Mouse (Mus musculus): ENCODE results near the gene Suclg2. TPM values are rescaled to one million over a fixed set of nuclear protein-coding genes. Genes with fewer than 3 reads are reported as not detected.

The Suclg2 gene
- polyA plus RNA-seq, 1 experiment from 2014 or later, result 46.5 TPM

DNA sequence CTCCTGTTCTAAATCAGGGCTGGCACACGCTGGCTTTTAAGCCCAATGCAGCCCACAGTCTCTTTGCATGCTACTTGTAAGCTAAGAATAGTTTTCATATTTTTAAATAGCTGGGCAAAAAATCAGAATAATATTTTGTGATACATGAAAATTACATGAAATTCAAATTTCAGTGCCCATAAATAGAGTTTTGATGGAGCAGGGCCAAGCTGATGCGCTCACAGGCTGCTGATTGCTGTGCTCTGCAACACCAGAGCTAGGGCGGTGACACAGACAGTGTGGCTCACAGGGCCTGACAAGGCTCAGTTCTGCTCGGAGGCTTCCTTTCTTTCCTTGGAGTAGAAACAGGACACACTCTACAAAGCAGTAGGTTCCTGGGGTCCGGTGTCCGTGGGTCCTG lies 232.8 kb downstream of the Suclg2 start:
- no peak for ATAC-seq (ENCODE audit: insufficient number of reproducible peaks, low FRiP score, low TSS enrichment, low read depth)
- Histone ChIP-seq H3K9ac (no peak overlapping the region), H3K4me3 (no peak overlapping the region), H3K36me3 (no peaks in the 10 kb centered on the region), H3K4me1 (0 out of 2 replicates have a peak, but pooled peaks cover under 1% of the 10 kb centered on the region), H3K9me3 (no peaks in the 10 kb centered on the region), H3K27me3 (no peaks in the 10 kb centered on the region), H3K27ac (no peak overlapping the region), H3K4me2 (no peak overlapping the region)
- WGBS, result 88% methylated on average over 6 of the region's 6 CpGs

GRCm38 (mm10) chr6:95484183-95484818 lies 234.3 kb downstream of the Suclg2 start:
- Histone ChIP-seq H3K4me2 (no peak overlapping the region), H3K27me3 (no peaks in the 10 kb centered on the region), H3K36me3 (no peaks in the 10 kb centered on the region), H3K9me3 (no peaks in the 10 kb centered on the region), H3K27ac (no peak overlapping the region), H3K4me3 (no peak overlapping the region), H3K4me1 (no peaks in the 10 kb centered on the region), H3K9ac (no peak overlapping the region)
- 57% methylated on average over 7 of the region's 7 CpGs for WGBS
- no peak for ATAC-seq (ENCODE audit: insufficient number of reproducible peaks, low FRiP score, low TSS enrichment, low read depth)

DNA sequence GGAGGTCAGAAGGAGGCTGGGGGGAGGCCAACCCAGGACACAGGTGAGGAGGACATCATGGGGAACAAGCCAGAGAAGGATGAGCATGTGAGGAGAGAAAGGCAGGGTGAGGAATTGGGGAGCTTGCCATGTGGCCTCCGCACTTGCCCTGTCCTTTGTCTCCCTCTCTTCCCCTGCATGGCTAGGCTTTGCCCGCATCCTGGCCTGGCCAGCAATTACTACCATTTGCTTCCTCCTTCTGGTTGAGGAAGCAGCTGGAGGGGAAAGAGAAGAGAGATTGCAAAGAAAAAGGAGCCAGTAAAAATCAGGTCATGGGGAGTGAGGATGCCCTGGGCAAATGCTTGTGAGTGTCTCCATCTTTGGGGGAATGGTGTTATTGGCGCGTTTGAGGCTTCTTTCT lies 234.9 kb downstream of the Suclg2 start:
- H3K27ac ChIP-seq, result no peak overlapping the region
- WGBS, result 92% methylated on average over 4 of the region's 4 CpGs
- H3K36me3 ChIP-seq, result no peaks in the 10 kb centered on the region
- H3K4me3 ChIP-seq, result no peak overlapping the region
- H3K27me3 ChIP-seq, result no peaks in the 10 kb centered on the region
- no peaks in the 10 kb centered on the region for H3K9me3 ChIP-seq
- H3K4me1 ChIP-seq, result no peaks in the 10 kb centered on the region
- no peak overlapping the region for H3K4me2 ChIP-seq
- no peak for ATAC-seq (ENCODE audit: insufficient number of reproducible peaks, low FRiP score, low TSS enrichment, low read depth)
- no peak overlapping the region for H3K9ac ChIP-seq

- H3K36me3 ChIP-seq, result no peaks in the 10 kb centered on the region
- no peak overlapping the region for H3K4me3 ChIP-seq
- H3K27ac ChIP-seq, result no peak overlapping the region
- H3K4me1 ChIP-seq, result no peaks in the 10 kb centered on the region
- no peak overlapping the region for H3K4me2 ChIP-seq
- ATAC-seq (ENCODE audit: insufficient number of reproducible peaks, low FRiP score, low TSS enrichment, low read depth), result no peak
- no peaks in the 10 kb centered on the region for H3K9me3 ChIP-seq
- H3K27me3 ChIP-seq, result no peaks in the 10 kb centered on the region
- no peak overlapping the region for H3K9ac ChIP-seq
- WGBS, result 74% methylated on average over 6 of the region's 6 CpGs
Observed at GRCm38 (mm10) chr6:95483127-95483526, 235.5 kb downstream of the Suclg2 start.

DNA sequence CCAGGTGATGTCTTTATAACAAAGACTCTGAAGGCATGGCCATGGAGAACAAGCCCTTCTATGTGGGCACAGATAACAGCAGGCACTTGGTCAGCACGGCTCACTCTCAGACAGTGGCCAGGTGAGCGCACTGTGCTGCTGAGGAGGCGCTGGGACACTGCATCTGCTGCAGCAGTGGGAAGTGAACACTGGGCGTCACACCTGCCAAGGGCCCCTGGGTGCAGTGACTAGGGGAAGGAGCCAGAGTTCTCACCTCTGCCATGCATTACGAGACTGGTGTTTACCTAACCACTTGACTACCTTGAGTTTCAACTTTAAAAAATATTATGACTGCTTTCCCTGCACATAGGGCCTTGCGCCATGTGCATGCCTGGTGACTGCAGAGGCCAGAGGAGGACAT lies 238.8 kb downstream of the Suclg2 start:
- Histone ChIP-seq H3K27me3 (no peaks in the 10 kb centered on the region), H3K9ac (no peak overlapping the region), H3K9me3 (no peaks in the 10 kb centered on the region), H3K4me2 (no peak overlapping the region), H3K4me1 (no peaks in the 10 kb centered on the region), H3K36me3 (no peaks in the 10 kb centered on the region), H3K4me3 (no peak overlapping the region), H3K27ac (no peak overlapping the region)
- no peak for ATAC-seq (ENCODE audit: insufficient number of reproducible peaks, low FRiP score, low TSS enrichment, low read depth)
- WGBS, result 95% methylated on average over 6 of the region's 6 CpGs

DNA sequence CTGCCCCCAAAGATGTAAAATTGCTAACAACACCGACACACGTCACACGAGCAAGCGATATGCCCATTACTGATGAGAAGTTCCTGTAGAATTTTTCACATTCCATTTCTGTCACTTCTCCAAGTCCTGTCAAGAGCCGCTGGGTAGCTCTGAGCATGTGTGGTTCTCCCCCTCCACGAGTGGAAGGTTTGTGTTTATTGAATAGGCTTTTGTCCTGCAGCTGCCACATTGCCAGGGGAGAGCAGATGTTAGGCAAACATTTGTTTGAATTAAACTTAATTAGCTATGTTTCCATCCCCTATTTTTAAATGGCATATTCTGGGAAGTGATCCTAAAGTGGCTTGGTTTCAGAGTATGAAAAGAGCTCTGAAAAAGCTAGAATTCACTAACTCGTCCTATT lies 249.1 kb downstream of the Suclg2 start:
- H3K4me1 ChIP-seq, result no peaks in the 10 kb centered on the region
- H3K27ac ChIP-seq, result no peak overlapping the region
- H3K4me2 ChIP-seq, result no peak overlapping the region
- WGBS, result 44% methylated on average over 7 of the region's 7 CpGs
- no peak for ATAC-seq (ENCODE audit: insufficient number of reproducible peaks, low FRiP score, low TSS enrichment, low read depth)
- H3K9ac ChIP-seq, result no peak overlapping the region
- H3K27me3 ChIP-seq, result no peaks in the 10 kb centered on the region
- no peak overlapping the region for H3K4me3 ChIP-seq
- H3K36me3 ChIP-seq, result no peaks in the 10 kb centered on the region
- H3K9me3 ChIP-seq, result no peaks in the 10 kb centered on the region

DNA sequence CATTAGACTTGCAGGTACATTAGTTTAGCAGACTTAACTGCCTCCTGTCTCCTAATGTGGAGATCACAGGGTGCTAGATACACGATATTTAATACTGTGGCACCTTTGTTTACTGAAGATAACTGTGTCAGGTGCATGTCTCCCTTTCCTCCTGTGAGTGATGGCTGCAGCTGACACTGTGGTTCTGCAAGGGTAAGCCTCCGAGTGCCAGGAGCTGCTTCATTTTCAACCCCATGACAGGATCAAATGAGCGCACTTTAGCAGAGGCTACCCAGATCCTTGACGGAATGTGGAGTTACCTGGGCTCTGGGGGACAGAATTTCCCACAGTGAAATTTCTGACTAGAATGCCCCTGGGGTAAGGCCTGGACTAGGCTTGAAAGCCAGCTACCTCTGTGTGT lies 253.3 kb downstream of the Suclg2 start:
- H3K9me3 ChIP-seq, result no peaks in the 10 kb centered on the region
- WGBS, result 67% methylated on average over 4 of the region's 4 CpGs
- H3K4me3 ChIP-seq, result no peak overlapping the region

GRCm38 (mm10) chr6:95459372-95459771 lies 259.2 kb downstream of the Suclg2 start:
- ATAC-seq (ENCODE audit: insufficient number of reproducible peaks, low FRiP score, low TSS enrichment, low read depth), result no peak
- 15% methylated on average over 3 of the region's 3 CpGs for WGBS

More for the DNA sequence above, 253.3 kb downstream of the Suclg2 start:
- Histone ChIP-seq H3K36me3 (no peaks in the 10 kb centered on the region), H3K27me3 (no peaks in the 10 kb centered on the region), H3K4me1 (no peaks in the 10 kb centered on the region; the same call in 1 of the 2 replicates), H3K27ac (no peak overlapping the region), H3K4me2 (no peak overlapping the region), H3K9ac (no peak overlapping the region)
- ATAC-seq (ENCODE audit: insufficient number of reproducible peaks, low FRiP score, low TSS enrichment, low read depth), result no peak

DNA sequence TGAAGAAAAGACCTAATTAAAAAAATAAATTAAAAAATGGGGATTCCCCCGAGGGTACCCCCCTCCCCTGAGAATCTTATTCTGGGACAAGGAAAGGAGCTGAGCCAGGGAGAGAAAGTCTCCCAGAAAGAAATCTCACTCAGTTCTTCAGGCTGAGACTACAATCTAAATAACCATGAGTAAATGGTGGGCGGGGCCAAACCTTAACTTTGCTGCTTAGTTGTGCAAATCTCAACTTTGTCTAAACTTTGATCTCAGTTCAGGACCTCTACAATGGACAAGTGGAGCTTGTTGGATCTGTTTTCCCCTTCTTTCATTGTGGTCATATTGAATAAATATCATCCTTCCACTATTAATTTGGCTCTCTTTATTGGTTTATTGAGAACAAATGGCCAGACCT lies 272.4 kb downstream of the Suclg2 start:
- Histone ChIP-seq H3K27ac (no peak overlapping the region), H3K4me3 (no peak overlapping the region), H3K4me1 (no peaks in the 10 kb centered on the region), H3K9ac (no peak overlapping the region), H3K27me3 (no peaks in the 10 kb centered on the region), H3K4me2 (no peak overlapping the region), H3K36me3 (no peaks in the 10 kb centered on the region), H3K9me3 (no peaks in the 10 kb centered on the region)
- ATAC-seq (ENCODE audit: insufficient number of reproducible peaks, low FRiP score, low TSS enrichment, low read depth), result no peak
- 74% methylated on average over 2 of the region's 2 CpGs for WGBS

More at GRCm38 (mm10) chr6:95459372-95459771, 259.2 kb downstream of the Suclg2 start:
- H3K27ac ChIP-seq, result no peak overlapping the region
- H3K4me1 ChIP-seq, result no peaks in the 10 kb centered on the region; the same call in 1 of the 2 replicates
- H3K4me2 ChIP-seq, result no peak overlapping the region
- no peak overlapping the region for H3K4me3 ChIP-seq
- H3K36me3 ChIP-seq, result no peaks in the 10 kb centered on the region
- no peaks in the 10 kb centered on the region for H3K9me3 ChIP-seq
- no peak overlapping the region for H3K9ac ChIP-seq
- no peaks in the 10 kb centered on the region for H3K27me3 ChIP-seq

DNA sequence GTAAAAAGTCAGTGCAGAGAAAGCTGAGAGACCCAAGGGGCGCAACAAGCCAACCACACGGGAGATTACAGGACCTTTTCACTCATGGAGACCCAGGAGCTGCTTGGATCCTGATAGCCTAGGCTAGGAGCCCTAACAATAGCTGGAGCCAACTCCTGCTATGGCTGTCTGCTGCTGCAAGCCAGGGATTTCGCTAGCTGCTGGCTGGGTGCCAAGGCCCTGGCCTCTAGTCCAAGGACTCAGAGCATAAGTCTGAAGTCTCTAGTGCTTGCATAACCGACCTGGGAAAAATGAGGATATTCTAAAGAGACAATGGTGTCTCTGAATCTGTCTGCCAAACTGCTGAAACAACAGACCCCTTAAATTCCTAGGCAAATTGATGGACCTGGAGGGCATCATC lies 273.6 kb downstream of the Suclg2 start:
- WGBS, result 63% methylated on average over 4 of the region's 4 CpGs
- no peak overlapping the region for H3K27ac ChIP-seq
- no peak for ATAC-seq (ENCODE audit: insufficient number of reproducible peaks, low FRiP score, low TSS enrichment, low read depth)

More for the DNA sequence above, 273.6 kb downstream of the Suclg2 start:
- no peak overlapping the region for H3K9ac ChIP-seq
- H3K4me1 ChIP-seq, result no peaks in the 10 kb centered on the region
- H3K27me3 ChIP-seq, result no peaks in the 10 kb centered on the region
- H3K9me3 ChIP-seq, result no peaks in the 10 kb centered on the region
- H3K4me3 ChIP-seq, result no peak overlapping the region
- H3K4me2 ChIP-seq, result no peak overlapping the region
- H3K36me3 ChIP-seq, result no peaks in the 10 kb centered on the region

Measured in limb, embryonic 15.5 days (tissue).